Mouse (Mus musculus) neural tube, embryonic 11.5 days (tissue): Measurements from ENCODE around the gene Heg1. TPM values are rescaled to one million over a fixed set of nuclear protein-coding genes. Genes with fewer than 3 reads are reported as not detected.
A peak's percentile ranks its signal among the peaks of the same experiment; 100 is the strongest.

Experiments used
- ATAC-seq: fragments of 200-750 bp; cut with Nextera tagmentation; 2 replicates; pipeline ENCODE4 v1.8.0; 2017; ENCODE audit warnings: moderate number of reproducible peaks, mild to moderate bottlenecking, moderate TSS enrichment, moderate library complexity; ENCODE audit not compliant: insufficient read depth, low FRiP score, low TSS enrichment
- DNase-seq: peaks from one replicate; pipeline ENCODE4 v3.0.0-alpha.2; 2015; ENCODE audit warnings: low spot score
- H3K27ac ChIP-seq: fragments of 300-500 bp; sonication (generic); 2 replicates; pipeline ENCODE4 v1.5.1; 2014; ENCODE audit warnings: low read depth, mild to moderate bottlenecking, low read length
- H3K27me3 ChIP-seq: fragments of 300-500 bp; sonication (generic); 2 replicates; pipeline ENCODE4 v1.6.1; 2014; ENCODE audit warnings: mild to moderate bottlenecking, low read length, mixed read lengths; ENCODE audit not compliant: control insufficient read depth, insufficient read depth
- H3K36me3 ChIP-seq: fragments of 300-500 bp; sonication (generic); 2 replicates; pipeline ENCODE4 v1.6.1; 2014; ENCODE audit warnings: mild to moderate bottlenecking, low read length, moderate library complexity, mixed read lengths; ENCODE audit not compliant: control insufficient read depth, insufficient read depth
- H3K4me1 ChIP-seq: fragments of 300-500 bp; sonication (generic); 2 replicates; pipeline ENCODE4 v1.6.1; 2014; ENCODE audit warnings: low read length, mixed read lengths; ENCODE audit not compliant: control insufficient read depth, insufficient read depth
- H3K4me2 ChIP-seq: fragments of 300-500 bp; sonication (generic); 2 replicates; pipeline ENCODE4 v1.6.1; 2014; ENCODE audit warnings: low read depth, mild to moderate bottlenecking, moderate library complexity
- H3K4me3 ChIP-seq: fragments of 300-500 bp; sonication (generic); 2 replicates; pipeline ENCODE4 v1.5.1; 2014; ENCODE audit warnings: low read depth, low read length
- H3K9ac ChIP-seq: fragments of 300-500 bp; sonication (generic); 2 replicates; pipeline ENCODE4 v1.6.1; 2014; ENCODE audit warnings: mild to moderate bottlenecking, low read length
- H3K9me3 ChIP-seq: fragments of 300-500 bp; sonication (generic); 2 replicates; pipeline ENCODE4 v1.6.1; 2016; ENCODE audit warnings: low read length; ENCODE audit not compliant: control insufficient read depth
- WGBS: fragments of 180-500 bp; shearing (Covaris S2); extraction: QIAGEN DNeasy Blood & Tissue Kit; methylation state at CpG from one replicate; pipeline ENCODE4 v1.1.7; 2014; 5-methylcytosine and 5-hydroxymethylcytosine counted together
- polyA plus RNA-seq: library from polyadenylated mRNA; unstranded; fragments of >200 nt; fragmentation: Nextera tagmentation; extraction: Ambion mirVana; gene quantifications from 2 replicates; pipeline ENCODE4 v1.2.1, GENCODE M21; 2014

Gene Heg1
- polyA plus RNA-seq, 1 experiment from 2014 or later: 21.9 TPM

DNA sequence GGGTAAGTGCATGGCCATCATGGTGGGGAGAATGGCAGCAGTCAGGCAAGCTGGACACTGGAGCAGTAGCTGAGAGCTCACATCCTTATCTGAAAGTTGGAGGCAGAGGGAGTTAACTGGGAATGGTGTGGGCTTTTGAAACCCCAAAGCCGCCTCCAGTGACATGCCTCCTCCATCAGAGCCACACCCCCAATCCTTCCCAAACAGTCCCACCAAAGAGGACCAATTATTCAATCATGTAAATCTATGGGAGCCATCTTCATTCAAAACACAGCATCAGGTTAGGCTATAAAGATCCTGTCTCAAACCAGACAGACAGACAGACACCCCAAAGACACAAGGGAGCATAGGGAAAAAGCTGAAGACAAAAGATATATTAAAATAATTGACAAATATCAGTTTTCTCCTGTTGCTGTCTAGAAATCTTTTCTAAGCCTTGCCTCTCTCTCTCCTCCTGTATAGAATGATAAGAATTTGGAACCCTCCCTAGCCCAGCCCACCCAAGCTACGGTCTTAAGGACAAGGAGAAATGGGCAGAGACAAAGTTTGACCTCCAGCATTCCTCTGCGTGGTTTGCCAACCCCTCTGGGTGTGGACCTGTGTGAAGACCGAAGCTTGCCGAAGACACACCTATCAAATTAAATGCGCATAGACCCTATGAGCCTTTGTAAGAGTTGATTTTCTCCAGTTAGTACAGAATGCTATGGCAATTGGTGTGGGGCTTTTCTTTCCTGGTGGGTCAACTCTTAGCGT, 134.4 kb downstream of the Heg1 start:
- Histone ChIP-seq H3K4me1 (no peaks in the 10 kb centered on the region), H3K9me3 (no peaks in the 10 kb centered on the region), H3K4me3 (no peak overlapping the region), H3K9ac (no peak overlapping the region), H3K27me3 (no peaks in the 10 kb centered on the region), H3K27ac (no peak overlapping the region), H3K4me2 (no peak overlapping the region), H3K36me3 (no peaks in the 10 kb centered on the region)
- WGBS: 84% methylated on average over 7 of the region's 7 CpGs
- DNase-seq (no peak), ATAC-seq (no peak)

GRCm38 (mm10) chr16:33820269-33821178, 136.4 kb downstream of the Heg1 start:
- ATAC-seq (no peak), DNase-seq (peak; percentile 84)
- Histone ChIP-seq H3K9ac (no peak overlapping the region), H3K27me3 (no peaks in the 10 kb centered on the region), H3K36me3 (no peaks in the 10 kb centered on the region), H3K4me2 (no peak overlapping the region), H3K9me3 (no peaks in the 10 kb centered on the region), H3K27ac (no peak overlapping the region), H3K4me3 (no peak overlapping the region), H3K4me1 (no peaks in the 10 kb centered on the region)
- 17% methylated on average over 17 of the region's 17 CpGs for WGBS

Other genes with a start within 250 kb of the Heg1 start
- 0.78 and 1.1 TPM in 2 replicates for gene Slc12a8, start 167.0 kb upstream of the Heg1 start, polyA plus RNA-seq
- gene Muc13, start 109.7 kb downstream of the Heg1 start, polyA plus RNA-seq: 0.20 and 0.23 TPM in 2 replicates
- gene Itgb5, start 145.3 kb downstream of the Heg1 start, polyA plus RNA-seq: 31.5 and 32.4 TPM in 2 replicates